Mouse (Mus musculus) kidney, postnatal 10 days (tissue): ENCODE data around the gene Camsap1.
A peak's percentile ranks its signal among the peaks of the same experiment; 100 is the strongest.

ENCODE experiments used
- DNase-seq: peaks from one replicate; pipeline ENCODE4 v3.0.0; 2021; ENCODE audit warnings: mixed read lengths

The Camsap1 gene

DNA sequence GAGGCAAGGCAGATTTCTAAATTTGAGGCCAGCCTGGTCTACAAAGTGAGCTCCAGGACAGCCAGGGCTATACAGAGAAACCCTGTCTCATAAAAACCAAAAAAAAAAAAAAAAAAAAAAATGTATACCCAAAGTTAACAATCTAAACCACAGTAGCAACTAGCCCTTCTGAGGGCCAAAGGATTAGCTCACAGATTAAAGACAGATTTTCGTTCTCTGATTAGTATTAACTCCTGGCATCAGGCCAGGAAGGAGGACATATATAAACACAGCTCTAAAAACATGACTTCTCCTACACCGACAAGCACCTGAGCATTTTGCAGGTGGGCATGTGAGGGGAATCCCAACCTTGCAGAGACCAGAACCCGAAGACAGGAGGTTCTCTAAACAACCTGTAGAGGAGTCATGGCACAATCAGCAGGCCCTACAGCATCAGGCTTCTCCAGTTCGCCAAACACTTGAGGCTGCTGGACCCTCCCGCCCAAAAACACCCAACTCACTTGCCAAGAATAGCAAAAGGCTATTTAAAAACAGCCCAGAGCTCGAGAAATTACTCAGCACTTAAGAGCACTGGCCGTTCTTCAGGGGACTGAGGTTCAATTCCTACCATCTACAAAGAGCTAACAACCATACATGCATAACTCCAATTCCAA is 5.4 kb downstream of the Camsap1 start:
- no peak for DNase-seq

DNA sequence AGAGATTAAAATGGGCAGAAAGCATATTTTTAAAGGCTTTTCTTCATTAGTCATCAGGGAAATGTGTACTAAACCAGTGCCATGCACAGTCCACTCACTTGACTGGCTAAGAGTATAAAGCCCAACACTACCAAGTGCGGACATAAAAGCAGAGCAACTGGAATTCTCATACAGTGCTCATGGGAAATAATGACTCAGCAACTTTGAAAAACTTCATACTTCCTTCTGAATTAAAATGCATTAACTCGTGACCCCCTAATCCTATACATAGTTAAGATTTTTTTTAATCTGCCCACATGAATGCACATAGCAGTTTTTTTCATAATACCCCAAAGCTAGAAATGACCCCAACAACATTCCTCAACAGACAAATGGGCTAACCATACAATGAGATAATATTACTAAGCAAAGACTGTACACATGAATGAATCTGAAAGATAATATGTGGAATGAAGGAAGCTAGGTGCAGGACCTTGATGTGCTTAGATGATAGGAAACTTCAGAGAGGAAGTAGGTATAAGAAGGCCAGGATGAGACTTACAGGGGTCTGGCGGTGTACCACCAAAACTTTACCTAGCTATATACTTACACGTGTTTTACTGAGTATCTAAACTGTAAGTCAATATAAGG is 7.8 kb downstream of the Camsap1 start:
- DNase-seq: no peak

DNA sequence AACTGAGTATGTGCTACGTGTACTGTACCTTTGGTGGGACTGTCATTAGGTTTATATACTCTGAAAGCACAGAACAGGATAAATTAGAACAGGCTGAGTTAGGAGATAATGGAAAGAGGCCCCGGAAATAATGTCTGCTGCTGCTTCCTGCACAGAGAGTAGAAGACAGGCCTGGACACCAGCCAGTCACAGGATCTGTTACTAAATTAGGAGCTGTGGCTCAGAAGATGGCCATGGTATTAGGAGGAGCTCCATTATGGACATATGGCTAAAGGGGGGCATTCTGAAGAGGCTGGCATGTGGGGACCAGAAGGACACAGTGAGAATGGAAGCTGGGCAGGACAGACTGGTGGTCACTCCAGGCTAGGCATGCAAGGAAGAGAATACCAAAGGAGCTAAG is 12.7 kb downstream of the Camsap1 start:
- peak; percentile 34 for DNase-seq

- DNase-seq: no peak
Observed at GRCm38 (mm10) chr2:25969319-25969718, 13.8 kb downstream of the Camsap1 start.

GRCm38 (mm10) chr2:25949291-25949690 is 33.8 kb downstream of the Camsap1 start:
- no peak for DNase-seq

- DNase-seq: peak; percentile 74
Observed at GRCm38 (mm10) chr2:25947950-25948349, 35.1 kb downstream of the Camsap1 start.

- no peak for DNase-seq
Observed at GRCm38 (mm10) chr2:25943822-25944221, 39.3 kb downstream of the Camsap1 start.

- no peak for DNase-seq
Observed at GRCm38 (mm10) chr2:25940503-25940902, 42.6 kb downstream of the Camsap1 start.

DNA sequence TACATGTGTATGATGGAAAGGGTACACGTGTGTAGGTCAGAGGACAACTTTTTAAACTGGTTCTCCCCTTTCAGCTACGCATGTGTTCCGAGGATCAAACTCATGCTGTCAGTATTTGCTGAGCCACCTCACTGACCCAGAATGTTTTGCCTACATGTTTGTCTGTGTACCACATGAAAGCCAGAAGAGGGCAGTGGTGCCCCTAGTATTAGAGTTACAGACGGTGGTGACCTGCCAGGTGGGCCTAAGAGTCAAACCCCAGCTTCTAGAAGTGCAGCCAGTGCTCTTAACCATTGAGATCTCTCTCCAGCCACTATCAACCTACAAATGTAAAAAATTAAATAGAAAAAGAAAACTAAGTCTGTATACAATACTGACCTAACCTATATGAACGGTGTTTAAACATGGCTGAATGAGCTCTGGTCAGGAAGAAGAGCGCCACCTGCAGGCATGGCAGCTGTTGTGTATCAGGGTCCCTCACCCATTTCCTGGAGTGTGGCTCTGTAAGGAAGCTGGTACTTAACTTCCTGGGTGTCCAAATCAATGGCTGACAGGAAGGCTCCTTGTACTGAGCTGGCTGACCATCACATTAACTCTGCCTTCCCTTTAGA is 51.7 kb downstream of the Camsap1 start:
- DNase-seq: peak; percentile 50

DNA sequence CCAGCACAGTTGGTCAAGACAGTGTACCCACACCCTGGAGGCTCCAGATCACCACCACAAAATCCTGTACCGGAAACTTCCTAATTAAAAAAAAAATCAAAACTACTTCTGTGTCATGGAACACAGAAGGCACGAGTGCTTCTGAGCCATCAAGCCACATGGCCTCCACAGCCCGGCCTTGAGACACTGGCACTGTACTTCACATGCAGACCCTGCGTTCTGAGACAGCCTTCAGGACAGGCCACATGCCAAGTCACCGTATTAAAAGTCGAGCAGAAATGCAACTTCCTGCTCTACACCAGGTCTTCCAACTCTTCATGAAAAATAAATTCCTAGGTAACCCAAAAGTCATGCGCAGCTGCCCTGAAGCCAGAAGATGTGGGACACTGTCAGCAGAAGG is 55.3 kb downstream of the Camsap1 start:
- no peak for DNase-seq

- DNase-seq: no peak
Observed at GRCm38 (mm10) chr2:25924934-25925333, 58.1 kb downstream of the Camsap1 start.

DNA sequence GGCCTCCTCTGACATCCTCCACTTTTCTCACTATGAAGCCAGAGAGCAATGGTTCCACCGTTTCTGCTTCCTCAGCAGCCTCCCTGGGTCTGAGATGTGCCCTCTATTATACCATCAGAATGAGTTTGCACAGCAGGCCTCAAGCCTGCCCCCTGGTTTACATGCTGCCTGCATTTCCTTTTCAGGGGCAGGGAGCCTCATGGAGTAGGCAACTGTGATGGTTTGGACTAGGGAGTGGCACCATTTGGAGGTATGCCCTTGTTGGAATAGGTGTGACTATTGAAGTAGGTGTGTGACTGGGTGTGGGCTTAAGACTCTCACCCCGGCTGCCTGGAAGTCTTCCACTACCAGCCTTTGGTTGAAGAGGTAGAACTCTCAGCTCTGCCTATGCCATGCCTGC is 59.3 kb downstream of the Camsap1 start:
- no peak for DNase-seq

GRCm38 (mm10) chr2:25919972-25920371 is 63.1 kb downstream of the Camsap1 start:
- DNase-seq: peak; percentile 18

DNA sequence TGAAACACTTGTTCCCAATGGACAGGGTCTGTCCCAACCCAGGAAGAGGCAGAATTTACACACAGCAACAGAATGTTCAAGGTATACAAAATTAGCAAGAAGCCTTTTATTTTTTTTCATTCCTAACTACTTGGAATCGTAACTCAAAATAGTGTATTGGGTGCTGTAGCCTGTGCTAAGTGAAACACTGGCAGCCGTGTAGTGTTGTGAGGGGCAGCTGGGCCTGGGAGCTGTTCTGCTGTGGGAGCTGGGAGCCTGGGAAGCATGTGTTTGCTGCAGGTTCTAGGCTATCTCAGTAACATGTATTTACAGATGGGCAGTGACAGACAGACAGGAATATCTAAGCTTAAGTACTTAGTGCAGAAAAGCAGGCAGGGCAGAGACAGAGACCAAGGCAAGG is 64.7 kb downstream of the Camsap1 start:
- no peak for DNase-seq

DNA sequence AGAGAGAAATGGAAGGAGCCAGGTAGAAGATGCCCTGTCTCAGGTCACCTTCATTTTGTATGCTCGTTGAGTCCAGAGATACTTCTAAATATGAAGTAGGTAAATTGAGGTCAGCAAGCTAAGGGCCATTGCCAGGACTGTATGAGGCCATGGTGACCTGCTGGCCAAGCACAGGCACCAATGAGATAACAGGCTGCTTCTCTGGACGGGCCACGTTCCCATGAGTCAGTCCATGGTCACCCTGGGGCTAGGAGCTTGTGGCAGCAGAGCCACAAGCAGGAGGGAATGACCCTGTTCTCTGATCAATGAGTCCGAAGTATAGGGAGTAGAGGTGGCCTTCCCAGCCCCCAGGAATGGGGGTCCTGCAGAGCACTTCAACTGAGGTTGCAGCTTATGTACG is 68.3 kb downstream of the Camsap1 start:
- no peak for DNase-seq

DNA sequence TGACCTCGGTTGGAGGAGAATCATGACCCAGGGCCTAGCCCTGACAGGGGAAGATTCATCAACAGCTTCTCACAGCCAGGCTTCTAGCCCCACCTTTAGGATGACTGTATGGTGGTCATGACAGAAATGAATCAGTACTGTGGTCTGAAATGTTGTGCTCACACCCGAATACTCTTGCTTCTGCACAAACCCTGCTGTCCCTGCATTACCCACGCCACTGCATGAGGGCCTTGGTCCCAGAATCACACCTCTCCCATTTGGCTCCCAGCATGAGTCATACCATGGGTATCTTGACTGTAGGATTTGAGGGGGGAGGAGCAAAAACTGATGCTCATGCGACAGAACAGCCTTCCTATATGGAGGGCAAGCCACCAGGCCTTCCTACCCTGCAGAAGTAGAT is 68.9 kb downstream of the Camsap1 start:
- DNase-seq: no peak

- peak; percentile 27 for DNase-seq
Observed at GRCm38 (mm10) chr2:25913247-25913646, 69.8 kb downstream of the Camsap1 start.

- no peak for DNase-seq
Observed at GRCm38 (mm10) chr2:25909872-25910271, 73.2 kb downstream of the Camsap1 start.

- no peak for DNase-seq
Observed at GRCm38 (mm10) chr2:25898970-25899369, 84.1 kb downstream of the Camsap1 start.

DNA sequence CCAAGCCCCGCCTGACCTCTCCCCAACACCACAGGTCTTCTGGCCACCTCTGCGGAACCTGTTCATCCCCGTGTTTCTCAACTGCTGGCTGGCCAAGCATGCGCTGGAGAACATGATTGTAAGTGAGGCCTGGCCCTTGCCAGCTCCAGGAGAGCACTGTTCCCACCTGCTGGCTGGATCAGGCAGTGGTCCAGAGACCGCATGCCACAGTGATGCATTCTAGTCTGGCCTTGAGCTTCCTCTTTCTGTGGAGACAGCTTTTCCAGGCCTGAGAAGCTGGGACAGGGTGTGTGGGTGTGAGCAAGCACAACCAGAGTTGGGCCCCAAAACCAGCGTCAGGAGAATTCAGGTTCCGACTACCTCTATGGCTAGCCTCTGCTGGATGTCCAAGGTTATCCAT is 90.6 kb downstream of the Camsap1 start:
- DNase-seq: no peak

DNA sequence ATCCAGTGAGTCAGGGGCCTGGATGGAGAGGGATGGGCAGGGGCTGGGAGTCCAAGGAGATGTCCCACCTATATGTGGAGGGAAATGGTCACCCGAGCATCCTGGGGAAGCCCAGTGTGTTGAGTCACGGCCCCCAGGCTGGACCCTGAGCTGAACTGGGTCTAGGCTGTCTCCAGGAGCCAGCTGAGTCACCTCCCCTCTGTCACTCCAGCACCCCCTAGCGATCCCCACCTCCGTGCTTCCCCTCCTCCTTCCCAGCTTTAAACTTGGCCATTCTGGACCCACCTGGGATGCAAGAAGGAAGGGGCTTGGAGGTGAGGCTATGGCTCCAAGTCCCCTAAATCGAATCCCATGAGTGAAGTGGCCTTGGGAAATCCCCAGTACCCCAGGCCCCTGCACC is 94.9 kb downstream of the Camsap1 start:
- peak; percentile 26 for DNase-seq

- DNase-seq: no peak
Observed at GRCm38 (mm10) chr2:25887226-25887625, 95.9 kb downstream of the Camsap1 start.

DNA sequence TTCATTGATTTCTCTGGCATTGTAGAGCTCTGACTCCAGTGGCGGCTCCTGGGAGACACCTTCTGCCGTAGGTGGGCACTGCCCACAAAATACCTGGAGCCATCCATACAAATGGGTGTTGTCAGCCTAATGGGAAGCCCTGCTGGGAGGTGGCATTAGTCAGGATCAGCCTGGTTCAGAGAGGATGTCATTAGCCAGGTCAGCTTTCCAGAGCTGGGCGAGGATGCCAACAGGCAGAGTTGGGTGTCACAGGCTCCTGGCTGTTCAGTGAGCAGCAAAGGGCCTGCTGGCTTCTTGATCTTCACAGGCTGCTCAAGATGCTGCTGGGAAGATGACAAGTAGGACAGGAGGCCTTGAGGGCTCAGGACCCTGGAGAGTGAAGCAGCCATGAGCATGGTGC is 98.3 kb downstream of the Camsap1 start:
- DNase-seq: no peak

DNA sequence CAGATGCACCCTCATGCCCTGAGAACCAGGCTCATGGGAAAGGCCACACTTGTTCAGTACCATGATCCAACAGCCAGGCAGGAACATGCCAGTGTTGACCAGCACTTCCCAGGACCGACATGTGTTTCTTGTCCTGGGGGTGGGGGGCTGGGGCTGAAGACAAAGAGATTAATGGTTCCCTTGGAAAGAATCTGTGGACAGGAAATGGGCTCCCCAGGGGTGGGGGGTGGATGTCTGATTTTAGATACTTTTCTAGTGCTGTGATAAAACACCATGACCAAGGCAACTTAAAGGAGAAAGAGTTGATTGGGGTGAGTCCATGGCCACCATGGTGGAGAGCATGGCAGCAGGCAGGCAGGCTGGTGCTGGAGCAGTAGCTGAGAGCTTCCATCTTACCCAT is 100.8 kb downstream of the Camsap1 start:
- peak; percentile 60 for DNase-seq

DNA sequence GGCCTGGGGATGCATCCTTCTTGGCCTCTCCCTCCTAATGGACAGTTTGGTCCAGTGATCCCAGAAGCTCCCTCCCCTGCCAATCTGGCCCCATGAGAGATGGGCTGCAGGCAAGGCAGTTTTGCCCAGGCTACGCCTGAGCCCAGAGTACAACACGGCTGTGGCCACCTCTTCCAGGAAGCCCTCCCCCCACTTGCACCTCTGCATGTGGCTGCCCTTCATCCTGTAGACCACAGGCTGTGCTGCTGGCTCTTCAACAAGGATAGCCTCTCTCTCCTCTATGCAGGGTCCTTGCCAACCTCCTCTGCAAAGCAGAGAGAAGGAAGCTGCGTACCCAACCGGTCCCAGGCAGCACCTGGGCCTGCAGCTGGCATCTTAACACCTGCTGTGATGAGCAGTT is 104.0 kb downstream of the Camsap1 start:
- no peak for DNase-seq
